Comparison of ENCODE assay signal across 19 mouse cellular contexts in the genomic region with DNA sequence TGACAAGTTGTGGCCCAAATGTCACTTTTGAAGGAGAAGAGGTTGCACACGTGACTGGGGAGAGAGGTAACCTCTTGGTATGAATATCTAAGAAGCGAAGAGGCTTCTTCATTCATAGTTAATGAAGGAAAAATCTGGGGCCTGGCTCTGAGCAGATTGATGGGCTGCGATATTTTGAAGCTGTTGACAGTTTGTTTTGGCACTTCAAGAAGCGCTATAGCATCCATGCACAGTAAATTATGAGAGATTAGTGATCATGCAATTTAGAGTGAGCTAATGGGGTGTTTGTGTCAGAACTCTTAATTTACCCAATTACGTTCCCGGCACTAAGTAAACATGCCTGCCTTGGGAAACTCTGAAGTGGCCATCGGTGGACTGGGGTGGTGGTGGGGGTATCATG.
DNase-seq lines count a peak whose midpoint lies in the region; ATAC-seq and TF ChIP-seq lines count a peak whose summit lies in the region.
"Had no signal": no experiment of that assay in that cellular context is flagged by ENCODE, and none has a peak within 500 bp of the region (broad histone marks: within the 10 kb centered on the region; RNA-seq: fewer than 3 reads in every experiment).

No protein-coding gene starts in this region.

- no peak overlapping the region for H3K27ac ChIP-seq in forebrain, embryonic 14.5 days (ENCODE audit: low read depth, low read length)
- H3K27ac ChIP-seq in forebrain, postnatal 0 days (ENCODE audit: low read depth, low read length), result no peak overlapping the region
- H3K27ac ChIP-seq in forebrain, embryonic 16.5 days (ENCODE audit: low read length), result no peak overlapping the region
- H3K27ac ChIP-seq in forebrain, embryonic 12.5 days, result no peak overlapping the region
- H3K27ac ChIP-seq in lung, embryonic 16.5 days (ENCODE audit: low read length), result no peak overlapping the region
- H3K27ac ChIP-seq in embryonic fibroblast, embryonic 13.5 days (ENCODE audit: insufficient read depth, low read length), result peak overlapping the region; percentile 82
- H3K27ac ChIP-seq: embryonic facial prominence, embryonic 10.5 days; embryonic facial prominence, embryonic 12.5 days had no signal

- peak; percentile 56 for DNase-seq in forebrain, embryonic 14.5 days (ENCODE audit: low spot score)
- no peak for DNase-seq in forebrain, postnatal 0 days
- no peak for DNase-seq in lung, postnatal 36 days
- DNase-seq in thymus, postnatal 25 days, result no peak
- DNase-seq: adrenal gland, adult 2 months; adrenal gland, postnatal 10 days; adrenal gland, postnatal 25 days; cerebellum, adult 11-12 months; cerebellum, adult 2 months; cerebellum, adult 9-10 months; cerebellum, postnatal 10 days; cerebellum, postnatal 25 days had no signal

- WGBS in forebrain, embryonic 14.5 days, result 50% methylated on average over 7 of the region's 7 CpGs
- WGBS in forebrain, postnatal 0 days, result 43% methylated on average over 7 of the region's 7 CpGs
- WGBS in forebrain, embryonic 16.5 days, result 43% methylated on average over 7 of the region's 7 CpGs
- 73% methylated on average over 7 of the region's 7 CpGs for WGBS in forebrain, embryonic 12.5 days
- 38% methylated on average over 7 of the region's 7 CpGs for WGBS in lung, embryonic 16.5 days

- H3K4me2 ChIP-seq in forebrain, embryonic 14.5 days (ENCODE audit: low read length), result no peak overlapping the region
- H3K4me2 ChIP-seq in forebrain, postnatal 0 days (ENCODE audit: low read depth), result no peak overlapping the region
- H3K4me2 ChIP-seq in forebrain, embryonic 16.5 days (ENCODE audit: low read length), result no peak overlapping the region
- no peak overlapping the region for H3K4me2 ChIP-seq in forebrain, embryonic 12.5 days
- no peak overlapping the region for H3K4me2 ChIP-seq in lung, embryonic 16.5 days (ENCODE audit: low read depth, low read length)
- H3K4me2 ChIP-seq: embryonic facial prominence, embryonic 12.5 days had no signal

- H3K4me1 ChIP-seq in forebrain, embryonic 14.5 days (ENCODE audit: control insufficient read depth, insufficient read depth, low read length), result no peaks in the 10 kb centered on the region
- no peaks in the 10 kb centered on the region for H3K4me1 ChIP-seq in forebrain, postnatal 0 days (ENCODE audit: insufficient read depth)
- no peaks in the 10 kb centered on the region for H3K4me1 ChIP-seq in forebrain, embryonic 16.5 days (replicated peaks; ENCODE audit: control insufficient read depth, insufficient read depth, low read length)
- no peaks in the 10 kb centered on the region for H3K4me1 ChIP-seq in forebrain, embryonic 12.5 days
- no peaks in the 10 kb centered on the region; the same call in 1 of the 2 replicates for H3K4me1 ChIP-seq in lung, embryonic 16.5 days (replicated peaks; ENCODE audit: control insufficient read depth, insufficient read depth, low read length)
- peaks cover 9% of the 10 kb centered on the region for H3K4me1 ChIP-seq in embryonic fibroblast, embryonic 13.5 days (ENCODE audit: control insufficient read depth, insufficient read depth, low read length)
- H3K4me1 ChIP-seq: embryonic facial prominence, embryonic 10.5 days; embryonic facial prominence, embryonic 12.5 days had no signal

- no peaks in the 10 kb centered on the region for H3K27me3 ChIP-seq in forebrain, embryonic 14.5 days (replicated peaks; ENCODE audit: control insufficient read depth, insufficient read depth, low read length)
- H3K27me3 ChIP-seq in forebrain, postnatal 0 days (ENCODE audit: insufficient read depth, low read length), result no peaks in the 10 kb centered on the region
- H3K27me3 ChIP-seq in forebrain, embryonic 16.5 days (replicated peaks; ENCODE audit: control insufficient read depth, insufficient read depth, low read length), result no peaks in the 10 kb centered on the region
- no peaks in the 10 kb centered on the region for H3K27me3 ChIP-seq in forebrain, embryonic 12.5 days
- no peaks in the 10 kb centered on the region for H3K27me3 ChIP-seq in lung, embryonic 16.5 days (ENCODE audit: control insufficient read depth, insufficient read depth, low read depth, low read length)
- H3K27me3 ChIP-seq: embryonic facial prominence, embryonic 12.5 days had no signal

- peak; percentile 55; the same call in 1 of the 2 replicates for ATAC-seq in forebrain, embryonic 14.5 days
- ATAC-seq in forebrain, postnatal 0 days, result no peak
- peak; percentile 64; the same call in 1 of the 2 replicates for ATAC-seq in forebrain, embryonic 16.5 days
- ATAC-seq in forebrain, embryonic 12.5 days (ENCODE audit: low FRiP score), result no peak
- ATAC-seq in lung, embryonic 16.5 days (ENCODE audit: low read depth), result 0 out of 2 replicates have a peak, but pooled peaks have one; percentile 23

- TF ChIP-seq POLR2A in embryonic fibroblast, embryonic 13.5 days (IDR thresholded peaks at IDR 0.05; ENCODE audit: low read depth, low read length), result no peak

- no peaks in the 10 kb centered on the region for H3K9me3 ChIP-seq in forebrain, embryonic 14.5 days (replicated peaks; ENCODE audit: control insufficient read depth, low read length)
- no peaks in the 10 kb centered on the region for H3K9me3 ChIP-seq in forebrain, postnatal 0 days (ENCODE audit: low read length)
- H3K9me3 ChIP-seq in forebrain, embryonic 16.5 days (ENCODE audit: control insufficient read depth, low read length), result no peaks in the 10 kb centered on the region
- H3K9me3 ChIP-seq in forebrain, embryonic 12.5 days, result no peaks in the 10 kb centered on the region
- H3K9me3 ChIP-seq in lung, embryonic 16.5 days (ENCODE audit: control insufficient read depth, low read length), result no peaks in the 10 kb centered on the region
- H3K9me3 ChIP-seq: embryonic facial prominence, embryonic 10.5 days; embryonic facial prominence, embryonic 12.5 days had no signal

- TF ChIP-seq CTCF in forebrain, postnatal 0 days (IDR thresholded peaks at IDR 0.05; ENCODE audit: low read depth), result no peak
- TF ChIP-seq CTCF in embryonic fibroblast, embryonic 13.5 days (IDR thresholded peaks at IDR 0.05; ENCODE audit: borderline replicate concordance, insufficient read depth, low read length), result no peak

- no peak overlapping the region for H3K4me3 ChIP-seq in forebrain, embryonic 14.5 days (ENCODE audit: low read depth, low read length)
- no peak overlapping the region for H3K4me3 ChIP-seq in forebrain, postnatal 0 days (ENCODE audit: low read depth, low read length)
- no peak overlapping the region for H3K4me3 ChIP-seq in forebrain, embryonic 16.5 days (replicated peaks; ENCODE audit: low read length)
- H3K4me3 ChIP-seq in forebrain, embryonic 12.5 days (replicated peaks), result no peak overlapping the region
- H3K4me3 ChIP-seq in lung, embryonic 16.5 days (ENCODE audit: low read length), result no peak overlapping the region
- no peak overlapping the region for H3K4me3 ChIP-seq in embryonic fibroblast, embryonic 13.5 days (ENCODE audit: insufficient read depth, low read length)
- H3K4me3 ChIP-seq: embryonic facial prominence, embryonic 10.5 days; embryonic facial prominence, embryonic 12.5 days; erythroblast, embryonic 14.5 days had no signal

- H3K9ac ChIP-seq in forebrain, embryonic 14.5 days (ENCODE audit: low read length), result no peak overlapping the region
- no peak overlapping the region for H3K9ac ChIP-seq in forebrain, postnatal 0 days
- H3K9ac ChIP-seq in forebrain, embryonic 16.5 days (replicated peaks; ENCODE audit: low read depth, low read length), result no peak overlapping the region
- H3K9ac ChIP-seq in forebrain, embryonic 12.5 days, result no peak overlapping the region
- H3K9ac ChIP-seq in lung, embryonic 16.5 days (ENCODE audit: low read length), result no peak overlapping the region
- H3K9ac ChIP-seq: embryonic facial prominence, embryonic 12.5 days had no signal

- no peaks in the 10 kb centered on the region for H3K36me3 ChIP-seq in forebrain, embryonic 14.5 days (ENCODE audit: control insufficient read depth, insufficient read depth, low read length)
- H3K36me3 ChIP-seq in forebrain, postnatal 0 days (ENCODE audit: insufficient read depth), result no peaks in the 10 kb centered on the region
- no peaks in the 10 kb centered on the region for H3K36me3 ChIP-seq in forebrain, embryonic 16.5 days (ENCODE audit: control insufficient read depth, insufficient read depth)
- no peaks in the 10 kb centered on the region for H3K36me3 ChIP-seq in forebrain, embryonic 12.5 days (replicated peaks)
- no peaks in the 10 kb centered on the region for H3K36me3 ChIP-seq in lung, embryonic 16.5 days (ENCODE audit: control insufficient read depth, insufficient read depth, low read length)
- H3K36me3 ChIP-seq: embryonic facial prominence, embryonic 10.5 days; embryonic facial prominence, embryonic 12.5 days had no signal

Comparison
In these comparisons a context has a peak if more than half of its experiments do, and no peak if none do; other contexts are left out.
1. ATAC-seq: peak in forebrain, embryonic 14.5 days (single experiment), forebrain, embryonic 16.5 days (single experiment) and lung, embryonic 16.5 days (single experiment); none in forebrain, postnatal 0 days (single experiment) and forebrain, embryonic 12.5 days (single experiment).